Mouse (Mus musculus) erythroblast, embryonic 14.5 days (primary cell): Measurements from ENCODE around the gene Rpl22.

Experiments used
- GATA1 ChIP-seq: IDR thresholded peaks from 2 replicates; pipeline ENCODE4 v1.6.1; 2012; ENCODE audit warnings: low read length, inconsistent platforms, mixed read lengths
- TAL1 ChIP-seq: IDR thresholded peaks from 3 replicates; pipeline ENCODE4 v1.6.1; 2012; ENCODE audit warnings: low read length, inconsistent platforms, mixed read lengths

- TF ChIP-seq GATA1 (no peak), TAL1 (no peak)
Measured at GRCm38 (mm10) chr4:152325574-152326411, at the start of gene Rpl22.
